Mouse (Mus musculus): ENCODE results near the gene Msi2.

DNA sequence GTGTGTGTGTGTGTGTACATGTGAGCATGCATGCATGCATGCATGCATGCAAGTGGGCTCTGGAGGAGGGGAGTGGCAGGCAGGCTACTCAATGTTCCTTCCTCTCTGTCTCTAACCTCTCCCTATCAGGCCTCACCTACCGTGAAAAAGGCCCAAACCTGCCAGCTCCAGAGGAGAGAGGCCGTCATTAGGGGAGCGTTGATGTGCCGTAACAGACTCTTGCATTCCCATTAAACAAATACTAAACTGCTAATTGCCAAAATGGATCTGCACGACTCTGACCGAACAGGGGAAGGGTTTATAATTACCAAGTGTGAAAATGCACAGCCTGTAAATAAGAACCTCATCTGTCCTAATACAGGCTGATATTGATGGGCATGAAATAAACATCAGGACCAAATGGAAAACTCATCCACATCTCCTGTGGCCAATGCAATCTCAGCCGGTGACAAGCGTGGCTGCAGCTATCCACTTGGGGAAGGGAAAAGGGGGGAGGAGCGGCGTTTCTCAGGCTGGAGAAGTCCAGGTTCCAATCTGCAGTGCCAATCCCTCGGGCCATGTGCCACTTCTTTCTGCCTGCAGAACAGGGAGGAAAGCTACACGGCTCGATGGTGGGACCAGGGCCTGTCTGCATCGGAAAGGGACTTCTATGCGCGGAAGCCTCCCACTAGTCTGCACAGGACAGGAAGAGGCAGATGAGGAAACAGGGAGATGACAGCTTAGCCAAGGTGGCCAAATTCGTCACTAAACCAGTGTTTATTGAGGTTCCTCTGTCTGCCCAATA, 229.2 kb downstream of the Msi2 start:
- TF ChIP-seq CTCF (IDR thresholded peaks at IDR 0.05; ENCODE audit: control insufficient read depth, insufficient read depth, low read length) (no peak), POLR2A (IDR thresholded peaks at IDR 0.05; ENCODE audit: borderline replicate concordance, control insufficient read depth, low read depth, low read length) (no peak)
